Mouse (Mus musculus): ENCODE measurements around the gene Msi2. TPM values are rescaled to one million over a fixed set of nuclear protein-coding genes. Genes with fewer than 3 reads are reported as not detected.

Msi2 gene
- polyA plus RNA-seq, 1 experiment from 2014 or later, result 15.1 TPM

DNA sequence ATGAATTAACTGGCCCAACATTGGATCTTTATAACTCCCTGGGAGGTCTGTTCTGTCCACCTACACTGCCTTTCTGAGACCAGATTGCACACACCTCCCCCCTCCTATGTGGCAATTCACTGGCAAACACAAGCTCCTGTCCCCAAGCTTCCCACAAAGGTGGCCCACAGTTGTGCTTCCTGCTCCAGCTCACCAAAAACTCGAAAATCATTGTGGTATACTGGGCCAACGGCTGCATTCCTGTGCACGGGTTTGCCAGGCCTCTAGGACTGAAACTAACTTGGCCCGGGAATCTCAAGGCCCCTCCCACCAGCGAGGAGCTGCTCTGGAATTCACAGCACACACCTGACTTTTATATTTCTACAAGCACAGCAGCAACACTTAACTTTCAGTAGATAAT is 31.3 kb downstream of the Msi2 start:
- no peak overlapping the region for H3K4me3 ChIP-seq (ENCODE audit: low read length)
- 32% methylated on average over 5 of the region's 5 CpGs for WGBS
- peak; percentile 51 for ATAC-seq (ENCODE audit: low read depth)
- H3K9ac ChIP-seq (ENCODE audit: low read length), result no peak overlapping the region
- H3K36me3 ChIP-seq (ENCODE audit: control insufficient read depth, insufficient read depth, low read length), result no peaks in the 10 kb centered on the region
- H3K27ac ChIP-seq (ENCODE audit: low read length), result peak overlapping the region; percentile 53
- H3K9me3 ChIP-seq (ENCODE audit: control insufficient read depth, low read length), result no peaks in the 10 kb centered on the region
- peaks cover 39% of the 10 kb centered on the region for H3K4me1 ChIP-seq (replicated peaks; ENCODE audit: control insufficient read depth, insufficient read depth, low read length)
- H3K27me3 ChIP-seq (ENCODE audit: control insufficient read depth, insufficient read depth, low read depth, low read length), result no peaks in the 10 kb centered on the region
- 0 out of 2 replicates have a peak overlapping the region, but pooled peaks have one; percentile 15 for H3K4me2 ChIP-seq (ENCODE audit: low read depth, low read length)

DNA sequence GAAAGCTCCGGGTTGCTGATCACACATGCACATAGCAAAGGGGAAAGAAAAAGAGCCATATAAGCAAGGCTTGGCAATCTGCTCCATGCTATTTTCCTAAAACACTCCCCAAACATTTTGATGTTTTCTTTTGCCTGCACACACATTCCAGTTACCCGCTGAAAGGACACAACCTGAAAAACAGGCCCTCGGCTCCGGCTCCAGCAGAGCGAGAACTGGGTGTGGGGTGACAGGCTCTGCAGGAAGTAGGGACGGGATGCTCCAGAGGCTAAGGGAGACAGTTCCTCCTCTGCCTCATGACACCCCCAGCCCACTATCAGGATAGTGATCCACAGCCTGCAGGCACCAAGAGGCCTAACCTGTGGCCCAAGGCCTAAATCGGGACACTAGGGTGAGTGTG is 32.3 kb downstream of the Msi2 start:
- no peaks in the 10 kb centered on the region for H3K27me3 ChIP-seq (ENCODE audit: control insufficient read depth, insufficient read depth, low read depth, low read length)
- H3K4me1 ChIP-seq (replicated peaks; ENCODE audit: control insufficient read depth, insufficient read depth, low read length), result peaks cover 40% of the 10 kb centered on the region
- H3K9me3 ChIP-seq (ENCODE audit: control insufficient read depth, low read length), result no peaks in the 10 kb centered on the region
- no peak for ATAC-seq (ENCODE audit: low read depth)
- peak overlapping the region; percentile 53; the same call in 1 of the 2 replicates for H3K27ac ChIP-seq (ENCODE audit: low read length)
- H3K9ac ChIP-seq (ENCODE audit: low read length), result no peak overlapping the region
- H3K4me3 ChIP-seq (ENCODE audit: low read length), result no peak overlapping the region
- no peak overlapping the region for H3K4me2 ChIP-seq (ENCODE audit: low read depth, low read length)
- H3K36me3 ChIP-seq (ENCODE audit: control insufficient read depth, insufficient read depth, low read length), result no peaks in the 10 kb centered on the region
- WGBS, result 68% methylated on average over 7 of the region's 7 CpGs

GRCm38 (mm10) chr11:88683026-88683770 is 35.1 kb downstream of the Msi2 start:
- H3K9ac ChIP-seq (ENCODE audit: low read length), result no peak overlapping the region
- ATAC-seq (ENCODE audit: low read depth), result no peak
- no peaks in the 10 kb centered on the region for H3K27me3 ChIP-seq (ENCODE audit: control insufficient read depth, insufficient read depth, low read depth, low read length)
- no peak overlapping the region for H3K4me2 ChIP-seq (ENCODE audit: low read depth, low read length)
- no peaks in the 10 kb centered on the region for H3K36me3 ChIP-seq (ENCODE audit: control insufficient read depth, insufficient read depth, low read length)
- H3K27ac ChIP-seq (ENCODE audit: low read length), result no peak overlapping the region
- H3K4me3 ChIP-seq (ENCODE audit: low read length), result no peak overlapping the region
- 53% methylated on average over 14 of the region's 14 CpGs for WGBS
- no peaks in the 10 kb centered on the region for H3K9me3 ChIP-seq (ENCODE audit: control insufficient read depth, low read length)
- peaks cover 21% of the 10 kb centered on the region for H3K4me1 ChIP-seq (replicated peaks; ENCODE audit: control insufficient read depth, insufficient read depth, low read length)

DNA sequence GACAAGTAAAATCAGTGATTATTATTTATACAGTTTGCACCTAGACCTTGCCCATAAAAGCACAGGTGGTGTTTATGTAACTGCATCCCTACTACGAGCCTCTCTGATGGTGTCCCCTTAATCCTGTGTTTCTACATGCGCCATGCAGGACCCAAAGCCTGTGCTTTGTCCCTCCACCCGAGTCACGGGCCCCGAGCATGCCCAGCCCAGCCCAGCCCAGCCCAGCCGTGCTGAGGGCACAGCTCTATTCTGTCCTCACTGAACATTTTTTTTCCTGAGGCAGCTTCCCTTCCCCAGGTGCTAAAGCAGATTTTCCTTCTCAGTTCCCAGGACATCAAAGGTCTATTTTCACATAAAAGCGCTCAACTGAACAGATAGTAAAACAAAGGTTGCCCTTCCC is 41.0 kb downstream of the Msi2 start:
- ATAC-seq (ENCODE audit: low read depth), result no peak
- 78% methylated on average over 7 of the region's 7 CpGs for WGBS
- H3K4me1 ChIP-seq (replicated peaks; ENCODE audit: control insufficient read depth, insufficient read depth, low read length), result peaks cover 16% of the 10 kb centered on the region
- H3K36me3 ChIP-seq (ENCODE audit: control insufficient read depth, insufficient read depth, low read length), result peaks cover 9% of the 10 kb centered on the region
- H3K27ac ChIP-seq (ENCODE audit: low read length), result no peak overlapping the region
- H3K27me3 ChIP-seq (ENCODE audit: control insufficient read depth, insufficient read depth, low read depth, low read length), result no peaks in the 10 kb centered on the region
- no peak overlapping the region for H3K9ac ChIP-seq (ENCODE audit: low read length)
- H3K4me2 ChIP-seq (ENCODE audit: low read depth, low read length), result no peak overlapping the region
- no peak overlapping the region for H3K4me3 ChIP-seq (ENCODE audit: low read length)
- H3K9me3 ChIP-seq (ENCODE audit: control insufficient read depth, low read length), result no peaks in the 10 kb centered on the region

- H3K9ac ChIP-seq (ENCODE audit: low read length), result no peak overlapping the region
- H3K36me3 ChIP-seq (ENCODE audit: control insufficient read depth, insufficient read depth, low read length), result peaks cover 9% of the 10 kb centered on the region
- H3K4me2 ChIP-seq (ENCODE audit: low read depth, low read length), result no peak overlapping the region
- 47% methylated on average over 2 of the region's 2 CpGs for WGBS
- no peak overlapping the region for H3K27ac ChIP-seq (ENCODE audit: low read length)
- ATAC-seq (ENCODE audit: low read depth), result no peak
- H3K9me3 ChIP-seq (ENCODE audit: control insufficient read depth, low read length), result no peaks in the 10 kb centered on the region
- H3K4me3 ChIP-seq (ENCODE audit: low read length), result no peak overlapping the region
- H3K4me1 ChIP-seq (replicated peaks; ENCODE audit: control insufficient read depth, insufficient read depth, low read length), result peaks cover 10% of the 10 kb centered on the region
- H3K27me3 ChIP-seq (ENCODE audit: control insufficient read depth, insufficient read depth, low read depth, low read length), result no peaks in the 10 kb centered on the region
These were observed 41.7 kb downstream of the Msi2 start for GRCm38 (mm10) chr11:88676597-88676996.

DNA sequence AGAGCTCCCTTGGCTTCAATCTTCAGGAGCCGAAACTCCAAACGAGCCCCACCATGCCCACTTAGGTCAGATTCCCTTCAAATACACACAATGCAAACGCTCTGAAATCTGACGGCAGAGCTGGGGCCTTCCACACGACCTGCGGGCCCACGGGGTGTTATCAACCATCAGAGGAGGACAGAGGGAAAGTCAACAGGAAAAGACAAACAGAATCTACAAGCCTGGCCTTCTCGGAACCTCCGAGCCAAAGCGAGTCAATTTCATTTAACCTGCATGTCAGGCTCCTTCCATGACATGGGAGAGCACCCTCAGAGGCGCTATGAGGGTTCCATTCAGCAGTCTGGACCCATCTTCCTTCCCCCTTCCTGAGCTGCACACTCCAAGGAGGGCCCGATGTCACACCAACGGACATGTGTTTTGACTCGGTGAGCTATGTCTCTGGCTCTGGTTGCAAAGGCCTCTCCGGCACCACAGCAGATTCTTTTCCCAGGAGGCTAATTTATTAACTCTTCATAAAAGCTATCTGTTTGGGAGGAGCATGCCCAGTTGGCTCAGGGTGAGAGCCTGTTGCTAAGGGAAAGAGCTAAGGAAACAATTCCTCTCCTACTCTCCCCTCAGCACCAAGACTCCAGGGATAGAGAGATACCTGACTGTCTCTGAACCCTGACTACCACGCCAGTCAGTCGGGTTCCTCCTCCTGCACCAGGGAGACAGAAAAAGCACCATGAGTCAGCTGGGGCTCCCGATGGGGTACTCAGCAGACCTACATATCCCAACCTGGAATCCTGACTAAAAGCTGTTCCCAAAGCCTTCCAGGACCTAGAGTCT is 42.6 kb downstream of the Msi2 start:
- no peaks in the 10 kb centered on the region for H3K9me3 ChIP-seq (ENCODE audit: control insufficient read depth, low read length)
- no peak overlapping the region for H3K27ac ChIP-seq (ENCODE audit: low read length)
- no peak overlapping the region for H3K4me3 ChIP-seq (ENCODE audit: low read length)
- peaks cover 12% of the 10 kb centered on the region for H3K36me3 ChIP-seq (ENCODE audit: control insufficient read depth, insufficient read depth, low read length)
- WGBS, result 51% methylated on average over 18 of the region's 18 CpGs
- ATAC-seq (ENCODE audit: low read depth), result peak; percentile 51
- H3K4me1 ChIP-seq (replicated peaks; ENCODE audit: control insufficient read depth, insufficient read depth, low read length), result peaks cover 7% of the 10 kb centered on the region
- no peaks in the 10 kb centered on the region for H3K27me3 ChIP-seq (ENCODE audit: control insufficient read depth, insufficient read depth, low read depth, low read length)
- H3K9ac ChIP-seq (ENCODE audit: low read length), result no peak overlapping the region
- H3K4me2 ChIP-seq (ENCODE audit: low read depth, low read length), result no peak overlapping the region

GRCm38 (mm10) chr11:88674075-88674474 is 44.2 kb downstream of the Msi2 start:
- Histone ChIP-seq H3K27ac (ENCODE audit: low read length) (no peak overlapping the region), H3K4me2 (ENCODE audit: low read depth, low read length) (no peak overlapping the region), H3K9ac (ENCODE audit: low read length) (no peak overlapping the region), H3K9me3 (ENCODE audit: control insufficient read depth, low read length) (no peaks in the 10 kb centered on the region), H3K36me3 (ENCODE audit: control insufficient read depth, insufficient read depth, low read length) (peaks cover 12% of the 10 kb centered on the region), H3K27me3 (ENCODE audit: control insufficient read depth, insufficient read depth, low read depth, low read length) (no peaks in the 10 kb centered on the region), H3K4me3 (ENCODE audit: low read length) (no peak overlapping the region), H3K4me1 (replicated peaks; ENCODE audit: control insufficient read depth, insufficient read depth, low read length) (peaks cover 7% of the 10 kb centered on the region)
- ATAC-seq (ENCODE audit: low read depth), result no peak
- 63% methylated on average over 9 of the region's 9 CpGs for WGBS

DNA sequence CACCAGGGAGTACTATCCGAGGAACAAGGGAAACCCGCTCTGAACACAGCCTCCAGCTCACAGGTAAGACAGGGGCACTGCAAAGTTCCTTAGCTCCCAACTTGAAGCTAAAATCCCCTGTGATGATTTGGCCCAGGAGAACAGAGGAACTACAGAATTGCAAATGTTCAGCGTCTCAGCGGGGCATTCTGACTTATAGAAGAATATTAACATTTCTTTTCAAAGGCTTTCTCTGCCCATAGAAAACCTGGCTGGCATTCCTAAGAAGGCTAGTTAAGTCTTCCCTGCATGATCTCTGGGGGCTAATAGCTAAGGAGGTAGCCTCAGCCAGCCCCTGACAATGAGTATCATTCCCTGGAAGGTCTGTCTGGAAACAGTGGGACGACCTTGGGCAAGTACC is 47.4 kb downstream of the Msi2 start:
- Histone ChIP-seq H3K27me3 (ENCODE audit: control insufficient read depth, insufficient read depth, low read depth, low read length) (no peaks in the 10 kb centered on the region), H3K9ac (ENCODE audit: low read length) (no peak overlapping the region), H3K36me3 (ENCODE audit: control insufficient read depth, insufficient read depth, low read length) (peaks cover 23% of the 10 kb centered on the region), H3K4me2 (ENCODE audit: low read depth, low read length) (no peak overlapping the region), H3K27ac (ENCODE audit: low read length) (no peak overlapping the region), H3K4me3 (ENCODE audit: low read length) (no peak overlapping the region), H3K4me1 (replicated peaks; ENCODE audit: control insufficient read depth, insufficient read depth, low read length) (no peaks in the 10 kb centered on the region; the same call in 1 of the 2 replicates), H3K9me3 (ENCODE audit: control insufficient read depth, low read length) (no peaks in the 10 kb centered on the region)
- WGBS, result 84% methylated on average over 5 of the region's 5 CpGs
- no peak for ATAC-seq (ENCODE audit: low read depth)

- no peaks in the 10 kb centered on the region for H3K27me3 ChIP-seq (ENCODE audit: control insufficient read depth, insufficient read depth, low read depth, low read length)
- peaks cover 19% of the 10 kb centered on the region for H3K36me3 ChIP-seq (ENCODE audit: control insufficient read depth, insufficient read depth, low read length)
- H3K4me1 ChIP-seq (replicated peaks; ENCODE audit: control insufficient read depth, insufficient read depth, low read length), result no peaks in the 10 kb centered on the region
- no peaks in the 10 kb centered on the region for H3K9me3 ChIP-seq (ENCODE audit: control insufficient read depth, low read length)
- 82% methylated on average over 7 of the region's 7 CpGs for WGBS
- no peak overlapping the region for H3K4me2 ChIP-seq (ENCODE audit: low read depth, low read length)
- no peak overlapping the region for H3K9ac ChIP-seq (ENCODE audit: low read length)
- no peak overlapping the region for H3K27ac ChIP-seq (ENCODE audit: low read length)
- H3K4me3 ChIP-seq (ENCODE audit: low read length), result no peak overlapping the region
- no peak for ATAC-seq (ENCODE audit: low read depth)
These were observed 49.2 kb downstream of the Msi2 start for GRCm38 (mm10) chr11:88669106-88669505.
